Mouse (Mus musculus) myocyte (in vitro differentiated cells): ENCODE results near the gene Tmc8.

ENCODE experiments used
- CEBPB ChIP-seq: IDR thresholded peaks from 2 replicates; pipeline ENCODE4 v1.6.1; 2011; ENCODE audit warnings: mild to moderate bottlenecking, moderate library complexity; ENCODE audit not compliant: poor library complexity, insufficient read depth, severe bottlenecking
- E2F4 ChIP-seq: IDR thresholded peaks from one replicate; pipeline ENCODE4 v1.6.1; 2011; ENCODE audit warnings: mild to moderate bottlenecking, control low read depth, moderate library complexity; ENCODE audit not compliant: insufficient read depth
- MAX ChIP-seq: IDR thresholded peaks from one replicate; pipeline ENCODE4 v1.6.1; 2011; ENCODE audit warnings: low read depth, mild to moderate bottlenecking, control low read depth
- POLR2A ChIP-seq: IDR thresholded peaks from one replicate; pipeline ENCODE4 v1.6.1; 2011; ENCODE audit warnings: low read depth, mild to moderate bottlenecking, control low read depth, moderate library complexity; ENCODE audit not compliant: insufficient read length
- POLR2AphosphoS2 ChIP-seq: IDR thresholded peaks from one replicate; pipeline ENCODE4 v1.6.1; 2011; ENCODE audit warnings: low read depth, control low read depth; ENCODE audit not compliant: insufficient read length
- REST ChIP-seq: IDR thresholded peaks from one replicate; pipeline ENCODE4 v1.6.1; 2011; ENCODE audit warnings: mild to moderate bottlenecking, control low read depth, moderate library complexity; ENCODE audit not compliant: insufficient read depth, insufficient read length
- SRF ChIP-seq: IDR thresholded peaks from one replicate; pipeline ENCODE4 v1.6.1; 2011; ENCODE audit warnings: low read depth; ENCODE audit not compliant: control insufficient read depth, insufficient read length
- TCF12 ChIP-seq: IDR thresholded peaks from one replicate; pipeline ENCODE4 v1.6.1; 2011; ENCODE audit warnings: mild to moderate bottlenecking, control low read depth; ENCODE audit not compliant: poor library complexity, insufficient read depth, severe bottlenecking
- USF1 ChIP-seq: IDR thresholded peaks from one replicate; pipeline ENCODE4 v1.6.1; 2011; ENCODE audit warnings: low read depth, mild to moderate bottlenecking, control low read depth, moderate library complexity

DNA sequence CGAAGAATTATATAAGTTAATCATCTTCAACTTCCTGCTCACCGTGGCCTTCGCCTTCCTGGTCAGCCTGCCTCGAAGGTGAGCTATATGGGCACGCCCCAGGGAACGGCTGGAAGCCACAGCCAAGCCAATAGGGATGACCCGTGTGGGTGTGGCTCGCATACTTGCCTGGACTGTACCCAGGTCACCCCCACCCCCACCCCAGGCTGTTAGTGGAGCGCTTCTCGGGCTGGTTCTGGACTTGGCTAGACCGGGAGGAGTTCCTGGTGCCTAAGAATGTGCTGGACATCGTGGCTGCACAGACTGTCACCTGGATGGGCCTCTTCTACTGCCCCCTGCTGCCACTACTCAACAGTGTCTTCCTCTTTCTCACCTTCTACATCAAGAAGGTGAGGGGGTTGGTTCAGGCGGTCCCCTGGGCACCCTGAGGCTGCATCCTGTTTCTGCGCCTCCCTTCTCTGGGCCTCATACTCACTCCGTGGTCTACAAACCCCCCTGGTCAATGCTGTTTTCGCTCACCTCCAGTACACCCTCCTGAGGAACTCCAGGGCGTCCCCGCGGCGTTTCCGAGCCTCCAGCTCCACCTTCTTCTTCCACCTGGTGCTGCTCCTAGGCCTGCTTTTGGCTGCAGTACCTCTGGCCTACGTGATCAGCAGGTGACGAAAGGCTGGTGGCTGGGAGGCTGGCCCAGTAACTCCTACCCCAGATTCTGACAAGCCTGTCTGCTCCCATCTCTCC lies 9.0 kb downstream of the Tmc8 start:
- no peak for TF ChIP-seq POLR2AphosphoS2
- no peak for TF ChIP-seq MAX
- TF ChIP-seq REST, result no peak
- no peak for TF ChIP-seq POLR2A
- no peak for TF ChIP-seq TCF12
- no peak for TF ChIP-seq CEBPB
- no peak for TF ChIP-seq E2F4
- no peak for TF ChIP-seq USF1
- TF ChIP-seq SRF, result no peak
